Mouse (Mus musculus) MEL (cell line): ENCODE results near the gene Cavin3.

Source experiments
- BHLHE40 ChIP-seq: IDR thresholded peaks from 2 replicates; pipeline ENCODE4 v1.6.1; 2012; ENCODE audit warnings: low read depth, mild to moderate bottlenecking, inconsistent platforms, low read length, improper control_type of control experiment, borderline replicate concordance
- CTCF ChIP-seq, 3 experiments: IDR thresholded peaks in 2 of 3; conservative IDR thresholded peaks in 1 of 3; 2 replicates each; pipeline ENCODE4 v1.5.1; 2011 to 2012; ENCODE audit warnings: low read length in 3 of 3, low read depth in 2 of 3, mild to moderate bottlenecking in 2 of 3, improper control_type of control experiment in 1 of 3, inconsistent platforms in 1 of 3, mixed read lengths in 1 of 3, moderate library complexity in 1 of 3; ENCODE audit not compliant: control insufficient read depth in 1 of 3, insufficient read depth in 1 of 3, poor library complexity in 1 of 3, severe bottlenecking in 1 of 3
- E2F4 ChIP-seq: IDR thresholded peaks from 2 replicates; pipeline ENCODE4 v1.6.1; 2011; ENCODE audit warnings: low read depth, low read length, improper control_type of control experiment, borderline replicate concordance
- MAFK ChIP-seq: IDR thresholded peaks from 2 replicates; pipeline ENCODE4 v1.6.1; 2011; ENCODE audit warnings: low read depth, mild to moderate bottlenecking, low read length, improper control_type of control experiment, borderline replicate concordance
- POLR2A ChIP-seq, 2 experiments: IDR thresholded peaks; 2 replicates each; pipeline ENCODE4 v1.6.1; 2011 to 2012; ENCODE audit warnings: low read length in 2 of 2, mild to moderate bottlenecking in 2 of 2, control low read depth in 1 of 2, improper control_type of control experiment in 1 of 2, low read depth in 1 of 2, moderate library complexity in 1 of 2; ENCODE audit not compliant: control insufficient read depth in 1 of 2, insufficient read depth in 1 of 2, poor library complexity in 1 of 2
- POLR2AphosphoS5 ChIP-seq: IDR thresholded peaks from 2 replicates; pipeline ENCODE4 v1.6.1; 2012; ENCODE audit warnings: low read depth, borderline replicate concordance, mild to moderate bottlenecking, inconsistent platforms, low read length, moderate library complexity, mixed read lengths
- UBTF ChIP-seq: IDR thresholded peaks from 2 replicates; pipeline ENCODE4 v1.6.1; 2012; ENCODE audit warnings: low read depth, mild to moderate bottlenecking, inconsistent platforms, low read length, improper control_type of control experiment, moderate library complexity, borderline replicate concordance; ENCODE audit not compliant: insufficient read depth
- USF1 ChIP-seq: IDR thresholded peaks from 2 replicates; pipeline ENCODE4 v1.6.1; 2014; ENCODE audit warnings: low read depth, mild to moderate bottlenecking, inconsistent platforms, low read length, improper control_type of control experiment, moderate library complexity
- ZKSCAN1 ChIP-seq: IDR thresholded peaks from 2 replicates; pipeline ENCODE4 v1.6.1; 2012; ENCODE audit warnings: low read depth, mild to moderate bottlenecking, inconsistent platforms, low read length, improper control_type of control experiment, moderate library complexity

- TF ChIP-seq MAFK (no peak), POLR2A (IDR thresholded peaks at IDR 0.05; ENCODE audit: control insufficient read depth in 1 of 2, insufficient read depth in 1 of 2, low read depth in 1 of 2, low read length in 2 of 2, poor library complexity in 1 of 2) (no peak), ZKSCAN1 (no peak), BHLHE40 (no peak), USF1 (no peak), CTCF (IDR thresholded peaks at IDR 0.05 in 2 of 3, conservative IDR thresholded peaks at IDR 0.05 in 1 of 3; ENCODE audit: control insufficient read depth in 1 of 3, insufficient read depth in 1 of 3, low read depth in 2 of 3, low read length in 3 of 3, poor library complexity in 1 of 3, severe bottlenecking in 1 of 3) (no peak), POLR2AphosphoS5 (no peak), UBTF (no peak), E2F4 (no peak)
Measured at GRCm38 (mm10) chr7:105485029-105485428, 2.9 kb upstream of the Cavin3 start.
